Mouse (Mus musculus) neural tube, embryonic 15.5 days (tissue): ENCODE measurements around the gene Bicdl1. TPM values are rescaled to one million over a fixed set of nuclear protein-coding genes. Genes with fewer than 3 reads are reported as not detected.

ENCODE experiments used
- ATAC-seq: fragments of 200-750 bp; cut with Nextera tagmentation; 2 replicates; pipeline ENCODE4 v1.8.0; 2017; ENCODE audit warnings: mild to moderate bottlenecking, moderate TSS enrichment, moderate library complexity; ENCODE audit not compliant: low FRiP score
- H3K27ac ChIP-seq: fragments of 300-500 bp; sonication (generic); replicated peaks from 2 replicates; pipeline ENCODE4 v1.5.1; 2015; ENCODE audit warnings: mild to moderate bottlenecking, inconsistent platforms
- H3K27me3 ChIP-seq: fragments of 300-500 bp; sonication (generic); replicated peaks from 2 replicates; pipeline ENCODE4 v1.6.1; 2015; ENCODE audit warnings: inconsistent platforms
- H3K36me3 ChIP-seq: fragments of 300-500 bp; sonication (generic); 2 replicates; pipeline ENCODE4 v1.6.1; 2015; ENCODE audit warnings: inconsistent platforms
- H3K4me1 ChIP-seq: fragments of 300-500 bp; sonication (generic); 2 replicates; pipeline ENCODE4 v1.6.1; 2015; ENCODE audit warnings: inconsistent platforms
- H3K4me2 ChIP-seq: fragments of 300-500 bp; sonication (generic); 2 replicates; pipeline ENCODE4 v1.6.1; 2015; ENCODE audit warnings: inconsistent platforms, mild to moderate bottlenecking, moderate library complexity
- H3K4me3 ChIP-seq: fragments of 300-500 bp; sonication (generic); replicated peaks from 2 replicates; pipeline ENCODE4 v1.5.1; 2015; ENCODE audit warnings: mild to moderate bottlenecking, inconsistent platforms
- H3K9ac ChIP-seq: fragments of 300-500 bp; sonication (generic); replicated peaks from 2 replicates; pipeline ENCODE4 v1.6.1; 2015; ENCODE audit warnings: mild to moderate bottlenecking, inconsistent platforms
- H3K9me3 ChIP-seq: fragments of 300-500 bp; sonication (generic); replicated peaks from 2 replicates; pipeline ENCODE4 v1.6.1; 2016; ENCODE audit warnings: inconsistent platforms
- WGBS: fragments of 180-500 bp; shearing (Covaris S2); methylation state at CpG from one replicate; pipeline ENCODE4 v1.1.7; 2015; ENCODE audit warnings: mixed read lengths; 5-methylcytosine and 5-hydroxymethylcytosine counted together
- polyA plus RNA-seq: library from polyadenylated mRNA; unstranded; fragments of >200 nt; fragmentation: Nextera tagmentation; extraction: Ambion mirVana; gene quantifications from 2 replicates; pipeline ENCODE4 v1.2.1, GENCODE M21; 2015

Bicdl1 gene
- polyA plus RNA-seq, 1 experiment from 2014 or later, result 44.0 TPM

GRCm38 (mm10) chr5:115666366-115667065 is 64.9 kb downstream of the Bicdl1 start:
- Histone ChIP-seq H3K27ac (peak overlapping the region; percentile 11; the same call in 1 of the 2 replicates), H3K4me2 (no peak overlapping the region), H3K4me3 (no peak overlapping the region), H3K27me3 (no peaks in the 10 kb centered on the region), H3K36me3 (peaks cover 29% of the 10 kb centered on the region; the same call in 1 of the 2 replicates), H3K9me3 (no peaks in the 10 kb centered on the region), H3K4me1 (peaks cover 4% of the 10 kb centered on the region; the same call in 1 of the 2 replicates), H3K9ac (no peak overlapping the region)
- no peak for ATAC-seq
- WGBS, result 60% methylated on average over 8 of the region's 8 CpGs

GRCm38 (mm10) chr5:115662658-115663057 is 68.8 kb downstream of the Bicdl1 start:
- H3K9ac ChIP-seq, result no peak overlapping the region
- H3K4me3 ChIP-seq, result no peak overlapping the region
- 85% methylated on average over 22 of the region's 22 CpGs for WGBS
- H3K4me2 ChIP-seq, result no peak overlapping the region
- no peaks in the 10 kb centered on the region for H3K27me3 ChIP-seq
- no peak for ATAC-seq
- H3K27ac ChIP-seq, result no peak overlapping the region
- H3K9me3 ChIP-seq, result no peaks in the 10 kb centered on the region
- peaks cover 43% of the 10 kb centered on the region for H3K36me3 ChIP-seq
- peaks cover 4% of the 10 kb centered on the region; the same call in 1 of the 2 replicates for H3K4me1 ChIP-seq

GRCm38 (mm10) chr5:115658352-115658751 is 73.1 kb downstream of the Bicdl1 start:
- H3K27ac ChIP-seq, result no peak overlapping the region

GRCm38 (mm10) chr5:115657234-115657633 is 74.2 kb downstream of the Bicdl1 start:
- Histone ChIP-seq H3K36me3 (peaks cover 33% of the 10 kb centered on the region), H3K4me2 (no peak overlapping the region), H3K4me1 (peaks cover 5% of the 10 kb centered on the region), H3K4me3 (no peak overlapping the region), H3K27me3 (no peaks in the 10 kb centered on the region), H3K9me3 (no peaks in the 10 kb centered on the region), H3K27ac (no peak overlapping the region), H3K9ac (no peak overlapping the region)
- ATAC-seq, result no peak
- WGBS, result 76% methylated on average over 1 of the region's 1 CpGs

More at GRCm38 (mm10) chr5:115658352-115658751, 73.1 kb downstream of the Bicdl1 start:
- Histone ChIP-seq H3K4me1 (no peaks in the 10 kb centered on the region), H3K9me3 (no peaks in the 10 kb centered on the region), H3K36me3 (peaks cover 41% of the 10 kb centered on the region), H3K4me2 (no peak overlapping the region), H3K4me3 (no peak overlapping the region), H3K9ac (no peak overlapping the region), H3K27me3 (no peaks in the 10 kb centered on the region)
- ATAC-seq, result no peak
- 84% methylated on average over 6 of the region's 6 CpGs for WGBS

GRCm38 (mm10) chr5:115656677-115657076 is 74.7 kb downstream of the Bicdl1 start:
- H3K27ac ChIP-seq, result no peak overlapping the region
- H3K9ac ChIP-seq, result no peak overlapping the region
- H3K4me2 ChIP-seq, result no peak overlapping the region
- ATAC-seq, result no peak
- peaks cover 11% of the 10 kb centered on the region for H3K4me1 ChIP-seq
- no peaks in the 10 kb centered on the region for H3K27me3 ChIP-seq
- H3K4me3 ChIP-seq, result no peak overlapping the region
- H3K36me3 ChIP-seq, result peaks cover 31% of the 10 kb centered on the region
- WGBS, result 82% methylated on average over 6 of the region's 6 CpGs
- H3K9me3 ChIP-seq, result no peaks in the 10 kb centered on the region

GRCm38 (mm10) chr5:115653776-115654175 is 77.6 kb downstream of the Bicdl1 start:
- WGBS, result 93% methylated on average over 12 of the region's 12 CpGs
- Histone ChIP-seq H3K9me3 (no peaks in the 10 kb centered on the region), H3K9ac (no peak overlapping the region; the same call in 1 of the 2 replicates), H3K36me3 (peaks cover 34% of the 10 kb centered on the region), H3K27me3 (no peaks in the 10 kb centered on the region), H3K4me1 (peaks cover 18% of the 10 kb centered on the region), H3K27ac (no peak overlapping the region), H3K4me3 (no peak overlapping the region), H3K4me2 (no peak overlapping the region)
- ATAC-seq, result no peak

GRCm38 (mm10) chr5:115652681-115653575 is 78.5 kb downstream of the Bicdl1 start:
- Histone ChIP-seq H3K9me3 (no peaks in the 10 kb centered on the region), H3K27me3 (no peaks in the 10 kb centered on the region), H3K4me2 (peak overlapping the region; percentile 78), H3K9ac (peak overlapping the region; percentile 60), H3K4me3 (peak overlapping the region; percentile 44), H3K36me3 (peaks cover 35% of the 10 kb centered on the region), H3K27ac (peak overlapping the region; percentile 90), H3K4me1 (peaks cover 18% of the 10 kb centered on the region)
- WGBS, result 4% methylated on average over 35 of the region's 35 CpGs
- ATAC-seq, result peak; percentile 99

GRCm38 (mm10) chr5:115651821-115652220 is 79.6 kb downstream of the Bicdl1 start:
- Histone ChIP-seq H3K36me3 (peaks cover 35% of the 10 kb centered on the region), H3K4me1 (peaks cover 18% of the 10 kb centered on the region), H3K9me3 (no peaks in the 10 kb centered on the region), H3K4me2 (peak overlapping the region; percentile 78), H3K9ac (peak overlapping the region; percentile 26), H3K27me3 (no peaks in the 10 kb centered on the region), H3K4me3 (no peak overlapping the region), H3K27ac (peak overlapping the region; percentile 90)
- ATAC-seq, result no peak
- WGBS, result 87% methylated on average over 10 of the region's 10 CpGs

GRCm38 (mm10) chr5:115650885-115651284 is 80.5 kb downstream of the Bicdl1 start:
- H3K27ac ChIP-seq, result no peak overlapping the region
- no peak overlapping the region for H3K4me3 ChIP-seq
- H3K9me3 ChIP-seq, result no peaks in the 10 kb centered on the region
- peaks cover 18% of the 10 kb centered on the region for H3K4me1 ChIP-seq
- no peak overlapping the region for H3K4me2 ChIP-seq
- WGBS, result 91% methylated on average over 10 of the region's 10 CpGs
- H3K27me3 ChIP-seq, result no peaks in the 10 kb centered on the region
- no peak overlapping the region for H3K9ac ChIP-seq
- H3K36me3 ChIP-seq, result peaks cover 42% of the 10 kb centered on the region
- no peak for ATAC-seq

GRCm38 (mm10) chr5:115649699-115650098 is 81.7 kb downstream of the Bicdl1 start:
- Histone ChIP-seq H3K4me1 (peaks cover 18% of the 10 kb centered on the region), H3K4me2 (no peak overlapping the region), H3K4me3 (no peak overlapping the region), H3K9ac (no peak overlapping the region), H3K27me3 (no peaks in the 10 kb centered on the region), H3K27ac (no peak overlapping the region), H3K36me3 (peaks cover 48% of the 10 kb centered on the region), H3K9me3 (no peaks in the 10 kb centered on the region)
- WGBS, result 90% methylated on average over 8 of the region's 8 CpGs
- no peak for ATAC-seq

- no peak overlapping the region for H3K4me2 ChIP-seq
- no peak overlapping the region for H3K27ac ChIP-seq
- no peaks in the 10 kb centered on the region for H3K9me3 ChIP-seq
- ATAC-seq, result no peak
- H3K9ac ChIP-seq, result no peak overlapping the region
- no peak overlapping the region for H3K4me3 ChIP-seq
- peaks cover 18% of the 10 kb centered on the region for H3K4me1 ChIP-seq
- peaks cover 55% of the 10 kb centered on the region for H3K36me3 ChIP-seq
- no peaks in the 10 kb centered on the region for H3K27me3 ChIP-seq
- WGBS, result 59% methylated on average over 3 of the region's 3 CpGs
These were observed 82.5 kb downstream of the Bicdl1 start for GRCm38 (mm10) chr5:115648876-115649275.
